Mouse (Mus musculus) CH12.LX (cell line): ENCODE results near the gene Kcnh4.

Experiments used
- CHD2 ChIP-seq: IDR thresholded peaks from 2 replicates; pipeline ENCODE4 v1.6.1; 2011; ENCODE audit warnings: low read length, improper control_type of control experiment
- CTCF ChIP-seq, 2 experiments: IDR thresholded peaks in 1 of 2; conservative IDR thresholded peaks in 1 of 2; 2 replicates each; pipeline ENCODE4 v1.5.1; 2011 to 2012; ENCODE audit warnings: low read depth in 2 of 2, low read length in 2 of 2, improper control_type of control experiment in 1 of 2, inconsistent platforms in 1 of 2, mild to moderate bottlenecking in 1 of 2, moderate library complexity in 1 of 2
- EP300 ChIP-seq: IDR thresholded peaks from 2 replicates; pipeline ENCODE4 v1.6.1; 2011; ENCODE audit warnings: low read length, improper control_type of control experiment
- MAZ ChIP-seq: IDR thresholded peaks from 2 replicates; pipeline ENCODE4 v1.6.1; 2012; ENCODE audit warnings: low read depth, mild to moderate bottlenecking, inconsistent platforms, low read length, improper control_type of control experiment, moderate library complexity
- MEF2A ChIP-seq: IDR thresholded peaks from 2 replicates; pipeline ENCODE4 v1.6.1; 2014; ENCODE audit warnings: low read depth, mild to moderate bottlenecking, inconsistent platforms, low read length, improper control_type of control experiment, borderline replicate concordance
- NRF1 ChIP-seq: IDR thresholded peaks from 2 replicates; pipeline ENCODE4 v1.6.1; 2014; ENCODE audit warnings: low read depth, mild to moderate bottlenecking, inconsistent platforms, low read length, improper control_type of control experiment, moderate library complexity
- POLR2A ChIP-seq: IDR thresholded peaks from 2 replicates; pipeline ENCODE4 v1.6.1; 2011; ENCODE audit warnings: low read depth, mild to moderate bottlenecking, improper control_type of control experiment, low read length
- RCOR1 ChIP-seq: conservative IDR thresholded peaks from 2 replicates; pipeline ENCODE4 v1.6.1; 2012; ENCODE audit warnings: low read depth, mild to moderate bottlenecking, inconsistent platforms, low read length, improper control_type of control experiment
- ZKSCAN1 ChIP-seq: IDR thresholded peaks from 2 replicates; pipeline ENCODE4 v1.6.1; 2012; ENCODE audit warnings: low read depth, inconsistent platforms, low read length, improper control_type of control experiment, borderline replicate concordance

DNA sequence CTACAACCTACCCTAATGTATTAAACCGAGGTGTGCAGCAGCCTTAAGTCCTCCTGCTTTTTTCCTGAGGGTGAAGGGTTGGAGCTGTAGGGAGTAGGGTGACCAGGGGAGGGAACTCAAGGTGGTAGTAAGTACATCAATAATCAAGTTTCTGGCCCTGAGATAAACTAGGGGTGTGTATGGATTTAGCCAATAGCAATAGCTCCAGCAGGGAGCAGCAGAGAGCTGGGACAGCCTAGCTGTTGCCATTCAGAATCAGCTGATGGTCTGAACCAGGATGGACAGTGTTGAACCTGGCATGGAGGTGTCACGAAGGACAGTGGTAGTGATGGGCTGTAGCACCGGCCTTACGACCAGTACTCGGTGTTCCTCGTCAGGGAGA is 45.2 kb downstream of the Kcnh4 start:
- no peak for TF ChIP-seq MEF2A
- no peak for TF ChIP-seq POLR2A
- TF ChIP-seq EP300, result no peak
- TF ChIP-seq CTCF (conservative IDR thresholded peaks at IDR 0.05 in 1 of 2, IDR thresholded peaks at IDR 0.05 in 1 of 2; ENCODE audit: low read depth in 2 of 2, low read length in 2 of 2), result peak; percentile 77 to 92
- no peak for TF ChIP-seq CHD2
- TF ChIP-seq NRF1, result 0 out of 2 replicates have a peak, but pooled peaks have one; percentile 40
- no peak for TF ChIP-seq ZKSCAN1
- TF ChIP-seq MAZ, result no peak
- TF ChIP-seq RCOR1, result no peak
